Mouse (Mus musculus) midbrain, embryonic 13.5 days (tissue): ENCODE results near the gene Abl1. TPM values are rescaled to one million over a fixed set of nuclear protein-coding genes. Genes with fewer than 3 reads are reported as not detected.

Source experiments
- ATAC-seq: fragments of 200-750 bp; cut with Nextera tagmentation; 2 replicates; pipeline ENCODE4 v1.8.0; 2017; ENCODE audit warnings: mild to moderate bottlenecking, moderate TSS enrichment, moderate library complexity
- H3K27ac ChIP-seq: fragments of 300-500 bp; sonication (generic); 2 replicates; pipeline ENCODE4 v1.5.1; 2015; ENCODE audit warnings: inconsistent platforms, mild to moderate bottlenecking, moderate library complexity
- H3K27me3 ChIP-seq: fragments of 300-500 bp; sonication (generic); 2 replicates; pipeline ENCODE4 v1.6.1; 2015; ENCODE audit warnings: mild to moderate bottlenecking, inconsistent platforms
- H3K36me3 ChIP-seq: fragments of 300-500 bp; sonication (generic); 2 replicates; pipeline ENCODE4 v1.6.1; 2015; ENCODE audit warnings: mild to moderate bottlenecking, inconsistent platforms
- H3K4me1 ChIP-seq: fragments of 300-500 bp; sonication (generic); replicated peaks from 2 replicates; pipeline ENCODE4 v1.6.1; 2015; ENCODE audit warnings: inconsistent platforms
- H3K4me2 ChIP-seq: fragments of 300-500 bp; sonication (generic); replicated peaks from 2 replicates; pipeline ENCODE4 v1.6.1; 2015; ENCODE audit warnings: moderate library complexity, mild to moderate bottlenecking, inconsistent platforms
- H3K4me3 ChIP-seq: fragments of 300-500 bp; sonication (generic); replicated peaks from 2 replicates; pipeline ENCODE4 v1.5.1; 2015; ENCODE audit warnings: mild to moderate bottlenecking, inconsistent platforms
- H3K9ac ChIP-seq: fragments of 300-500 bp; sonication (generic); replicated peaks from 2 replicates; pipeline ENCODE4 v1.6.1; 2015; ENCODE audit warnings: mild to moderate bottlenecking, inconsistent platforms
- H3K9me3 ChIP-seq: fragments of 300-500 bp; sonication (generic); 2 replicates; pipeline ENCODE4 v1.6.1; 2016; ENCODE audit warnings: mild to moderate bottlenecking, inconsistent platforms
- WGBS: fragments of 180-500 bp; shearing (Covaris S2); methylation state at CpG from one replicate; pipeline ENCODE4 v1.1.7; 2015; 5-methylcytosine and 5-hydroxymethylcytosine counted together
- polyA plus RNA-seq: library from polyadenylated mRNA; unstranded; fragments of >200 nt; fragmentation: Nextera tagmentation; extraction: Ambion mirVana; gene quantifications from 2 replicates; pipeline ENCODE4 v1.2.1, GENCODE M21; 2015

Abl1 gene
- polyA plus RNA-seq, 1 experiment from 2014 or later, result 27.0 TPM

- H3K4me3 ChIP-seq, result peak overlapping the region; percentile 80; the same call in 1 of the 2 replicates
- no peak overlapping the region for H3K27ac ChIP-seq
- no peak overlapping the region for H3K9ac ChIP-seq
- H3K4me2 ChIP-seq, result peak overlapping the region; percentile 92
- H3K27me3 ChIP-seq, result no peaks in the 10 kb centered on the region
- H3K9me3 ChIP-seq, result no peaks in the 10 kb centered on the region
- H3K36me3 ChIP-seq, result no peaks in the 10 kb centered on the region
- no peak for ATAC-seq
- peaks cover 43% of the 10 kb centered on the region for H3K4me1 ChIP-seq
- WGBS, result 90% methylated on average over 5 of the region's 5 CpGs
These were observed 70.8 kb downstream of the Abl1 start for GRCm38 (mm10) chr2:31758966-31759365.

- Histone ChIP-seq H3K27ac (peak overlapping the region; percentile 67), H3K27me3 (no peaks in the 10 kb centered on the region), H3K4me2 (peak overlapping the region; percentile 92), H3K4me3 (peak overlapping the region; percentile 80), H3K9me3 (no peaks in the 10 kb centered on the region), H3K36me3 (no peaks in the 10 kb centered on the region), H3K9ac (peak overlapping the region; percentile 88), H3K4me1 (peaks cover 43% of the 10 kb centered on the region)
- WGBS, result under 1% methylated on average over 42 of the region's 42 CpGs
- ATAC-seq, result peak; percentile 92
These were observed 71.7 kb downstream of the Abl1 start for GRCm38 (mm10) chr2:31759751-31760460.

DNA sequence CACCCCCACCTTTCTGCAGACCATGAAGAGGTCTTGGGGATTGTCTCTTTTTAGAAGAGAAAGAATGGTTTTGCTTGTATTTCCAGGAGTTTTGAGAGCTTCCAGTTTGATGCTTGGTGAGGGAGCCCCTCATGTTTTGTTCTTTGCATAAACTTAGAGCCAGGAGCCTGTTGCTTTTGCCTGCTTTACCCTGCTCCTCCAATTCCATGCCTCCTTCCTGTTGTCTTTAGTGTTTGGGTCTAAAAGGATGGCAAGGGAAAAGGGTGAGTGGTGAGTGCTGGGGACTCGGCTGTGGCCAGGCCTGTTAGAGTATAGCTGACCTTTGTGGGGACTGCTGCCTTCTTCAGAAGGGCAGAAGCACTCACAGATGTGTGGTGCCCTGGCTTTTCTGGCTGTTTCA is 72.3 kb downstream of the Abl1 start:
- 0% methylated on average over 1 of the region's 1 CpGs for WGBS
- no peaks in the 10 kb centered on the region for H3K27me3 ChIP-seq
- peaks cover 46% of the 10 kb centered on the region for H3K4me1 ChIP-seq

GRCm38 (mm10) chr2:31761115-31761531 is 72.9 kb downstream of the Abl1 start:
- peaks cover 51% of the 10 kb centered on the region for H3K4me1 ChIP-seq
- H3K27ac ChIP-seq, result no peak overlapping the region
- WGBS, result 12% methylated on average over 7 of the region's 7 CpGs
- peak overlapping the region; percentile 92 for H3K4me2 ChIP-seq
- no peaks in the 10 kb centered on the region for H3K9me3 ChIP-seq
- H3K36me3 ChIP-seq, result no peaks in the 10 kb centered on the region
- H3K4me3 ChIP-seq, result peak overlapping the region; percentile 80
- no peak for ATAC-seq
- H3K9ac ChIP-seq, result peak overlapping the region; percentile 88
- no peaks in the 10 kb centered on the region for H3K27me3 ChIP-seq

More for the DNA sequence above, 72.3 kb downstream of the Abl1 start:
- H3K36me3 ChIP-seq, result no peaks in the 10 kb centered on the region
- no peaks in the 10 kb centered on the region for H3K9me3 ChIP-seq
- H3K4me3 ChIP-seq, result peak overlapping the region; percentile 80
- H3K9ac ChIP-seq, result peak overlapping the region; percentile 88
- H3K4me2 ChIP-seq, result peak overlapping the region; percentile 92
- peak overlapping the region; percentile 67 for H3K27ac ChIP-seq
- no peak for ATAC-seq

DNA sequence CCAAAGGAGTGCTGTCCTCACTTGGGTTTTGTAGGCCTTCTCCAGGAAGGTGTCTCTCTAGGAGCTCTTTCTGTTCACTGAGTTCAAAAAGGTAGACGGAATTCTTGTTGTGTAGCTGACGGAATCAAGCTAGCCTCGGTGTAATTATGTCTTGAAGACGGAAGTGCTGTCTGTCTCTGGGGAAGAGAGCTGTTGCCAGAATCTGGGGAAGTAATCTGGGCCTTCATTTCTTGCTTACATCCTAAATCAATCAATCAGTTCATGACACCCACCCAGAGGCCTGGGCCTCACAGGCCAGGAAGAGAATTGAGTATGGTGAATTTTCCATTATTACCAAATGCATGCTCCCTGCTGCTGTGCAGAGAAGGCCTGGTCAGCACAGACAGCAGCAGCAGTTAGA is 73.4 kb downstream of the Abl1 start:
- H3K9ac ChIP-seq, result peak overlapping the region; percentile 88
- ATAC-seq, result no peak
- peaks cover 51% of the 10 kb centered on the region for H3K4me1 ChIP-seq
- H3K27ac ChIP-seq, result 0 out of 2 replicates have a peak overlapping the region, but pooled peaks have one; percentile 26
- no peaks in the 10 kb centered on the region for H3K9me3 ChIP-seq
- no peaks in the 10 kb centered on the region for H3K27me3 ChIP-seq
- peak overlapping the region; percentile 92 for H3K4me2 ChIP-seq
- no peaks in the 10 kb centered on the region for H3K36me3 ChIP-seq
- 7% methylated on average over 4 of the region's 4 CpGs for WGBS
- H3K4me3 ChIP-seq, result peak overlapping the region; percentile 80

- 33% methylated on average over 3 of the region's 3 CpGs for WGBS
- Histone ChIP-seq H3K4me2 (peak overlapping the region; percentile 92), H3K9ac (peak overlapping the region; percentile 88; the same call in 1 of the 2 replicates), H3K9me3 (no peaks in the 10 kb centered on the region), H3K27me3 (no peaks in the 10 kb centered on the region), H3K36me3 (no peaks in the 10 kb centered on the region), H3K4me3 (peak overlapping the region; percentile 80; the same call in 1 of the 2 replicates), H3K27ac (no peak overlapping the region), H3K4me1 (peaks cover 53% of the 10 kb centered on the region)
- ATAC-seq, result no peak
These were observed 74.0 kb downstream of the Abl1 start for GRCm38 (mm10) chr2:31762155-31762554.

DNA sequence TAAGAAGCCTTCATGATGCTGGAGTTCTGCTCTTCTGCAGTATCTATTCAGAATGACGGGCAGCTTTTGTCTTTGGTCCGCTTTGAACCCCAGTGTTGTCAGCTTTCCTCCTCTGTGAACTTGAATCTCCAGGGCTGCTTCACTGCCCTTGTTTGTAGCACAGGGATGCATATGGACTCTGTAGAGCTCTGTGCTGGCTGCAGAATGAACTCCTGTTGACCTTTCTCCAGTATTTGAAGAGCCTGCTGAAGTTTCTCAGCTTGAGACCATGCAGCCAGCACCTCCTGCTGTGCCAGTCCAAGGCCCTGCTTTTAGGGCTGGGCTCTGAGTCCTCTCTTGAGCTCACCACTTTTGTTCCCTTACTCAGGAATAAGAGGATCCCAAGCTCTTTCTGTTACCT is 74.7 kb downstream of the Abl1 start:
- Histone ChIP-seq H3K27ac (no peak overlapping the region; the same call in 1 of the 2 replicates), H3K4me1 (peaks cover 59% of the 10 kb centered on the region), H3K4me2 (peak overlapping the region; percentile 23), H3K27me3 (no peaks in the 10 kb centered on the region), H3K4me3 (no peak overlapping the region), H3K36me3 (no peaks in the 10 kb centered on the region), H3K9me3 (no peaks in the 10 kb centered on the region), H3K9ac (no peak overlapping the region)
- 4% methylated on average over 2 of the region's 2 CpGs for WGBS
- ATAC-seq, result no peak

DNA sequence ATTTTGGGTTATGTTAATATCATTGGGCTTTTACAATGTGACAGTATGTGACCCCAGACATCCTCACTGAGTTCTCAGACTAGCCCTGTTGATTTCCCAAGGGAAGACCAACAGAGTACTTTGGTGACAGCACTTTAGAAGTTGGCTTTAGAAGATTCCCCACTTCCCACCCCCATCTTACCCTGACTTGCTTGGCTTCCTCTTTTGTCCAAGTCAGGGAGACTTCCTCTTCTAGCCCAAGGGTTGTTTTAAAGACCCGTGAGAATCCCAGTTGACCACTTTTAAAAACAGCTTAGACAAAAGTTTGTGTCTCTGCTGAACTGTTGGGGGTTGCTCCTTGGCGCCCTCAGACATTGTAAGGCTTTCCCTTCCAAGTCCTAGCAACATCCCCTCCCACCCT is 75.1 kb downstream of the Abl1 start:
- Histone ChIP-seq H3K27me3 (no peaks in the 10 kb centered on the region), H3K9ac (no peak overlapping the region), H3K27ac (no peak overlapping the region), H3K9me3 (no peaks in the 10 kb centered on the region), H3K4me2 (peak overlapping the region; percentile 23), H3K4me1 (peaks cover 62% of the 10 kb centered on the region), H3K36me3 (no peaks in the 10 kb centered on the region), H3K4me3 (no peak overlapping the region)
- 15% methylated on average over 2 of the region's 2 CpGs for WGBS
- ATAC-seq, result no peak

GRCm38 (mm10) chr2:31767104-31767503 is 78.9 kb downstream of the Abl1 start:
- Histone ChIP-seq H3K27ac (no peak overlapping the region), H3K4me3 (no peak overlapping the region), H3K4me1 (peaks cover 66% of the 10 kb centered on the region), H3K9me3 (no peaks in the 10 kb centered on the region), H3K27me3 (no peaks in the 10 kb centered on the region), H3K4me2 (no peak overlapping the region), H3K36me3 (no peaks in the 10 kb centered on the region), H3K9ac (no peak overlapping the region)
- 98% methylated on average over 6 of the region's 6 CpGs for WGBS
- peak; percentile 77; the same call in 1 of the 2 replicates for ATAC-seq

DNA sequence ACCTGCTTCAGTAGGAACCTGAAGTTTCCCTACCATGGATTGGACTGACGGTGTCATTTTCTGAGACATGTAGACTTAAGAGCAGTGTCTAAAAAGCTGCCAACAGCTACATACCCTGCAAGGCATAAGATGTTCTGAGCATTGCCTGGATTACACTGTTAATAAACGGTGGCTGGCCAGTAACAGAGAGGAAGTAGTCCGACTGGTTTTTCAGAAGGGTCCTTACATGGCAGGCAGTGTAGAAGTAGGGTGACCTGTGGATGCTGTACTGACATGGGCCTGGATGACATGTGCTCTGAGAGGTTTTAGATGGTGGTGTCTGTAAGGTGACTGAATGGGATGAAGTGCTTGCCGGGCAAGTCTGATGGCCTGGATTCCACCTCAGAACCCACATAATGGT is 79.6 kb downstream of the Abl1 start:
- Histone ChIP-seq H3K27me3 (no peaks in the 10 kb centered on the region), H3K9me3 (no peaks in the 10 kb centered on the region), H3K4me2 (no peak overlapping the region), H3K36me3 (no peaks in the 10 kb centered on the region), H3K4me1 (peaks cover 59% of the 10 kb centered on the region), H3K27ac (no peak overlapping the region), H3K9ac (no peak overlapping the region), H3K4me3 (no peak overlapping the region)
- WGBS, result 91% methylated on average over 4 of the region's 4 CpGs
- ATAC-seq, result no peak

DNA sequence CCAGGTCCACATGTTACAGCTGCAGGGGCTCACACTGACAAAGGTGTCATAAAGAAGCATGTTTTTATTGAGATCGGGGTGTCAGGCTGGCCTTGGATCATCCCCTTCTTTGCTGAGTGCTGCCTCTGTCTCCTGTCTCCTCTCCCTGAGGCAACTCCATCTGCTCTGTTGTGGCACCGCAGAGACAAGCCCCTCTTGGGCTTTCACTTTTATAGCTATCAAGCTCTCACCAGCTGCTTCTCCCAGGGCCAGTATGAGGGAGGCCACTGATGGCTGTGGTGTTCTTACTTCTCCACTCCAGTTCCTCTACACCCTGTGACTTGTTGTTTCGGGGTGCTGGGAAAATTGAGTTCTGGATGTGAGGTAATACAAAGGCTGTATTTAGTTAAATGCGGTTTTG is 80.9 kb downstream of the Abl1 start:
- 71% methylated on average over 4 of the region's 4 CpGs for WGBS
- Histone ChIP-seq H3K36me3 (no peaks in the 10 kb centered on the region; the same call in 1 of the 2 replicates), H3K27me3 (no peaks in the 10 kb centered on the region), H3K4me1 (peaks cover 50% of the 10 kb centered on the region), H3K9me3 (no peaks in the 10 kb centered on the region), H3K4me3 (no peak overlapping the region), H3K9ac (0 out of 2 replicates have a peak overlapping the region, but pooled peaks have one; percentile 4), H3K27ac (peak overlapping the region; percentile 41; the same call in 1 of the 2 replicates), H3K4me2 (no peak overlapping the region)
- ATAC-seq, result no peak

- H3K4me1 ChIP-seq, result peaks cover 50% of the 10 kb centered on the region
- 51% methylated on average over 6 of the region's 6 CpGs for WGBS
- no peaks in the 10 kb centered on the region for H3K27me3 ChIP-seq
- no peaks in the 10 kb centered on the region; the same call in 1 of the 2 replicates for H3K36me3 ChIP-seq
- no peak overlapping the region for H3K9ac ChIP-seq
- H3K27ac ChIP-seq, result no peak overlapping the region
- no peak overlapping the region for H3K4me3 ChIP-seq
- no peak for ATAC-seq
- no peak overlapping the region for H3K4me2 ChIP-seq
- H3K9me3 ChIP-seq, result no peaks in the 10 kb centered on the region
These were observed 81.5 kb downstream of the Abl1 start for GRCm38 (mm10) chr2:31769631-31770111.
